Mouse (Mus musculus) embryonic facial prominence, embryonic 11.5 days (tissue): ENCODE measurements around the gene Nsun3. TPM values are rescaled to one million over a fixed set of nuclear protein-coding genes. Genes with fewer than 3 reads are reported as not detected.

ENCODE experiments used
- ATAC-seq: fragments of 200-750 bp; cut with Nextera tagmentation; replicated peaks from 2 replicates; pipeline ENCODE4 v1.8.0; 2017; ENCODE audit warnings: low read depth; ENCODE audit not compliant: insufficient number of reproducible peaks, low FRiP score, low TSS enrichment
- DNase-seq: peaks from one replicate; pipeline ENCODE4 v3.0.0-alpha.2; 2015; ENCODE audit warnings: low spot score
- H3K27ac ChIP-seq: fragments of 300-500 bp; sonication (generic); replicated peaks from 2 replicates; pipeline ENCODE4 v1.5.1; 2014; ENCODE audit warnings: mild to moderate bottlenecking, low read depth, low read length, control low read depth
- H3K27me3 ChIP-seq: fragments of 300-500 bp; sonication (generic); 2 replicates; pipeline ENCODE4 v1.6.1; 2014; ENCODE audit warnings: mild to moderate bottlenecking, low read length, moderate library complexity, mixed read lengths; ENCODE audit not compliant: control insufficient read depth, insufficient read depth
- H3K36me3 ChIP-seq: fragments of 300-500 bp; sonication (generic); replicated peaks from 2 replicates; pipeline ENCODE4 v1.6.1; 2014; ENCODE audit warnings: low read depth, mild to moderate bottlenecking, low read length, moderate library complexity, mixed read lengths; ENCODE audit not compliant: control insufficient read depth, insufficient read depth
- H3K4me1 ChIP-seq: fragments of 300-500 bp; sonication (generic); 2 replicates; pipeline ENCODE4 v1.6.1; 2014; ENCODE audit warnings: low read length, mixed read lengths; ENCODE audit not compliant: control insufficient read depth, insufficient read depth
- H3K4me2 ChIP-seq: fragments of 300-500 bp; sonication (generic); 2 replicates; pipeline ENCODE4 v1.6.1; 2014; ENCODE audit warnings: low read depth, mild to moderate bottlenecking, control low read depth, low read length, moderate library complexity
- H3K4me3 ChIP-seq: fragments of 300-500 bp; sonication (generic); 2 replicates; pipeline ENCODE4 v1.5.1; 2014; ENCODE audit warnings: low read depth, low read length, control low read depth
- H3K9ac ChIP-seq: fragments of 300-500 bp; sonication (generic); replicated peaks from 2 replicates; pipeline ENCODE4 v1.6.1; 2014; ENCODE audit warnings: mild to moderate bottlenecking, control low read depth, low read length
- H3K9me3 ChIP-seq: fragments of 300-500 bp; sonication (generic); replicated peaks from 2 replicates; pipeline ENCODE4 v1.6.1; 2016; ENCODE audit warnings: mild to moderate bottlenecking, low read length, inconsistent platforms, mixed read lengths; ENCODE audit not compliant: control insufficient read depth
- WGBS: fragments of 180-500 bp; shearing (Covaris S2); extraction: QIAGEN DNeasy Blood & Tissue Kit; methylation state at CpG from one replicate; pipeline ENCODE4 v1.1.7; 2014; 5-methylcytosine and 5-hydroxymethylcytosine counted together
- polyA plus RNA-seq: library from polyadenylated mRNA; unstranded; fragments of >200 nt; fragmentation: Nextera tagmentation; extraction: Ambion mirVana; gene quantifications from 2 replicates; pipeline ENCODE4 v1.2.1, GENCODE M21; 2014

Gene Nsun3
- polyA plus RNA-seq, 1 experiment from 2014 or later: 5.8 TPM

- Histone ChIP-seq H3K9ac (no peak overlapping the region), H3K9me3 (no peaks in the 10 kb centered on the region), H3K27ac (no peak overlapping the region), H3K4me1 (no peaks in the 10 kb centered on the region), H3K36me3 (no peaks in the 10 kb centered on the region), H3K4me2 (no peak overlapping the region), H3K27me3 (no peaks in the 10 kb centered on the region), H3K4me3 (no peak overlapping the region)
- ATAC-seq (no peak), DNase-seq (no peak)
- WGBS: 82% methylated on average over 5 of the region's 5 CpGs
Observed at GRCm38 (mm10) chr16:62813790-62814189, 27.2 kb upstream of the Nsun3 start.

- Histone ChIP-seq H3K27ac (no peak overlapping the region), H3K9ac (no peak overlapping the region), H3K9me3 (no peaks in the 10 kb centered on the region), H3K4me3 (no peak overlapping the region), H3K4me2 (no peak overlapping the region), H3K27me3 (no peaks in the 10 kb centered on the region), H3K36me3 (no peaks in the 10 kb centered on the region), H3K4me1 (no peaks in the 10 kb centered on the region)
- ATAC-seq (no peak), DNase-seq (no peak)
- WGBS: 93% methylated on average over 4 of the region's 4 CpGs
Observed at GRCm38 (mm10) chr16:62810855-62811254, 24.2 kb upstream of the Nsun3 start.

- no peaks in the 10 kb centered on the region for H3K9me3 ChIP-seq
- H3K27me3 ChIP-seq: no peaks in the 10 kb centered on the region
- DNase-seq (peak; percentile 12), ATAC-seq (peak; percentile 48; the same call in 1 of the 2 replicates)
- H3K27ac ChIP-seq: no peak overlapping the region
- 53% methylated on average over 8 of the region's 8 CpGs for WGBS
- H3K4me3 ChIP-seq: no peak overlapping the region
- H3K36me3 ChIP-seq: no peaks in the 10 kb centered on the region
- H3K9ac ChIP-seq: no peak overlapping the region
- no peaks in the 10 kb centered on the region for H3K4me1 ChIP-seq
- no peak overlapping the region for H3K4me2 ChIP-seq
Observed at GRCm38 (mm10) chr16:62807249-62807979, 20.8 kb upstream of the Nsun3 start.

GRCm38 (mm10) chr16:62804621-62805020 lies 18.0 kb upstream of the Nsun3 start:
- Histone ChIP-seq H3K27ac (no peak overlapping the region), H3K4me3 (no peak overlapping the region), H3K36me3 (no peaks in the 10 kb centered on the region), H3K4me1 (no peaks in the 10 kb centered on the region), H3K27me3 (no peaks in the 10 kb centered on the region), H3K9me3 (no peaks in the 10 kb centered on the region), H3K4me2 (no peak overlapping the region), H3K9ac (no peak overlapping the region)
- ATAC-seq (no peak), DNase-seq (no peak)
- 93% methylated on average over 3 of the region's 3 CpGs for WGBS

DNA sequence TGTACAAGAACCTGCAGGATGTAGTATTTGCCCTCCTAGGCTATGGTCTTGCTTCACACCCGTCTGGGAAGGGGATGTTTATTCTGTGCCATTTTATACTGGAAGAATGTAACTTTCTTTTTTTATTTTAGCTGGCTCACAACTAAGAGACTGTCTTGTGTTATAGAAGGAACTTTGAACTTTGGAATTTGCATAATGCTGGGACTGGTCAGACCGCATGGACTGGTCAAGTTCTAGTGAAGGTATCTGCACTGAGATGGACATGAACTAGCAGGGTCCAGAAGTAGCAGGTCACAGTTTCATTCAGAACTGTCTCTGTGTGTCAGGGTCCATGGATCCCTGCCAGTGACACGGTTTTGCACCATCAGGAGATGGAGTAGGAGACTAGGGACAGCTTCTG lies 13.2 kb upstream of the Nsun3 start:
- Histone ChIP-seq H3K9me3 (no peaks in the 10 kb centered on the region), H3K9ac (no peak overlapping the region), H3K36me3 (no peaks in the 10 kb centered on the region), H3K4me1 (no peaks in the 10 kb centered on the region), H3K4me3 (no peak overlapping the region), H3K4me2 (no peak overlapping the region), H3K27me3 (no peaks in the 10 kb centered on the region), H3K27ac (no peak overlapping the region)
- no peak for DNase-seq
- WGBS: 78% methylated on average over 3 of the region's 3 CpGs
- no peak for ATAC-seq

GRCm38 (mm10) chr16:62799426-62799825 lies 12.8 kb upstream of the Nsun3 start:
- H3K27ac ChIP-seq: no peak overlapping the region

GRCm38 (mm10) chr16:62798808-62799207 lies 12.2 kb upstream of the Nsun3 start:
- no peaks in the 10 kb centered on the region for H3K9me3 ChIP-seq
- H3K4me3 ChIP-seq: no peak overlapping the region
- H3K4me1 ChIP-seq: no peaks in the 10 kb centered on the region
- ATAC-seq: no peak
- H3K36me3 ChIP-seq: no peaks in the 10 kb centered on the region
- WGBS: 92% methylated on average over 3 of the region's 3 CpGs
- no peak overlapping the region for H3K9ac ChIP-seq
- H3K4me2 ChIP-seq: no peak overlapping the region
- no peak overlapping the region for H3K27ac ChIP-seq
- DNase-seq: no peak
- H3K27me3 ChIP-seq: no peaks in the 10 kb centered on the region

More at GRCm38 (mm10) chr16:62799426-62799825, 12.8 kb upstream of the Nsun3 start:
- no peaks in the 10 kb centered on the region for H3K36me3 ChIP-seq
- DNase-seq: peak; percentile 36
- no peaks in the 10 kb centered on the region for H3K9me3 ChIP-seq
- peak; percentile 62; the same call in 1 of the 2 replicates for ATAC-seq
- 71% methylated on average over 4 of the region's 4 CpGs for WGBS
- H3K4me1 ChIP-seq: no peaks in the 10 kb centered on the region
- no peak overlapping the region for H3K4me3 ChIP-seq
- no peaks in the 10 kb centered on the region for H3K27me3 ChIP-seq
- no peak overlapping the region for H3K4me2 ChIP-seq
- no peak overlapping the region for H3K9ac ChIP-seq

GRCm38 (mm10) chr16:62796608-62797007 lies 10.0 kb upstream of the Nsun3 start:
- no peak overlapping the region for H3K27ac ChIP-seq
- H3K4me3 ChIP-seq: no peak overlapping the region
- 80% methylated on average over 1 of the region's 1 CpGs for WGBS
- ATAC-seq (no peak), DNase-seq (no peak)
- no peaks in the 10 kb centered on the region for H3K36me3 ChIP-seq
- no peaks in the 10 kb centered on the region for H3K4me1 ChIP-seq
- H3K9ac ChIP-seq: no peak overlapping the region
- no peaks in the 10 kb centered on the region for H3K27me3 ChIP-seq
- no peak overlapping the region for H3K4me2 ChIP-seq
- H3K9me3 ChIP-seq: no peaks in the 10 kb centered on the region
